Mouse (Mus musculus) MEL (cell line): ENCODE results near the gene Pcca. TPM values are rescaled to one million over a fixed set of nuclear protein-coding genes. Genes with fewer than 3 reads are reported as not detected.

Experiments used
- DNase-seq: peaks from one replicate; pipeline ENCODE4 v3.0.0; 2011; ENCODE audit warnings: low read depth, low spot score
- H3K27ac ChIP-seq: 2 replicates; pipeline ENCODE4 v1.5.1; 2012; ENCODE audit warnings: low read depth, mild to moderate bottlenecking, control low read depth, low read length, moderate library complexity; ENCODE audit not compliant: control insufficient read depth
- H3K27me3 ChIP-seq, 2 experiments: fragments of 150-350 bp in 1 of 2; sonication (generic) in 1 of 2; 2 replicates each; pipeline ENCODE4 v1.6.1; 2012; ENCODE audit warnings: low read length in 2 of 2, mild to moderate bottlenecking in 2 of 2, improper control_type of control experiment in 1 of 2, moderate library complexity in 1 of 2; ENCODE audit not compliant: insufficient read depth in 2 of 2, control insufficient read depth in 1 of 2
- H3K36me3 ChIP-seq, 2 experiments: 2 replicates each; pipeline ENCODE4 v1.6.1; 2012 to 2014; ENCODE audit warnings: low read length in 2 of 2, improper control_type of control experiment in 1 of 2, inconsistent platforms in 1 of 2, mild to moderate bottlenecking in 1 of 2; ENCODE audit not compliant: insufficient read depth in 2 of 2, control insufficient read depth in 1 of 2
- H3K4me1 ChIP-seq, 2 experiments: fragments of 150-350 bp in 1 of 2; sonication (generic) in 1 of 2; 2 replicates each; pipeline ENCODE4 v1.6.1; 2012; ENCODE audit warnings: low read length in 2 of 2, improper control_type of control experiment in 1 of 2, mild to moderate bottlenecking in 1 of 2; ENCODE audit not compliant: insufficient read depth in 2 of 2, control insufficient read depth in 1 of 2
- H3K4me3 ChIP-seq, 2 experiments: fragments of 150-350 bp in 1 of 2; sonication (generic) in 1 of 2; 2 replicates each; pipeline ENCODE4 v1.5.1; 2012; ENCODE audit warnings: low read depth in 2 of 2, low read length in 2 of 2, mild to moderate bottlenecking in 2 of 2, moderate library complexity in 2 of 2, control low read depth in 1 of 2, improper control_type of control experiment in 1 of 2; ENCODE audit not compliant: control insufficient read depth in 1 of 2, insufficient read depth in 1 of 2
- H3K79me2 ChIP-seq: 2 replicates; pipeline ENCODE4 v1.6.1; 2012; ENCODE audit warnings: mild to moderate bottlenecking, low read length, moderate library complexity; ENCODE audit not compliant: control insufficient read depth, poor library complexity, insufficient read depth
- H3K9ac ChIP-seq: 2 replicates; pipeline ENCODE4 v1.6.1; 2012; ENCODE audit warnings: low read depth, mild to moderate bottlenecking, control low read depth, low read length, moderate library complexity; ENCODE audit not compliant: control insufficient read depth, poor library complexity, severe bottlenecking
- H3K9me3 ChIP-seq: fragments of 150-350 bp; sonication (generic); replicated peaks from 2 replicates; pipeline ENCODE4 v1.6.1; 2012; ENCODE audit warnings: mild to moderate bottlenecking, low read length, improper control_type of control experiment, moderate library complexity; ENCODE audit not compliant: insufficient read depth
- CHD2 ChIP-seq: IDR thresholded peaks from 2 replicates; pipeline ENCODE4 v1.6.1; 2011; ENCODE audit warnings: low read length, improper control_type of control experiment
- ELF1 ChIP-seq: IDR thresholded peaks from 2 replicates; pipeline ENCODE4 v1.6.1; 2014; ENCODE audit warnings: low read depth, mild to moderate bottlenecking, inconsistent platforms, low read length, improper control_type of control experiment, moderate library complexity
- EP300 ChIP-seq, 2 experiments: IDR thresholded peaks; 2 replicates each; pipeline ENCODE4 v1.6.1; 2011; ENCODE audit warnings: improper control_type of control experiment in 2 of 2, low read length in 2 of 2, low read depth in 1 of 2, mild to moderate bottlenecking in 1 of 2
- GABPA ChIP-seq: IDR thresholded peaks from 2 replicates; pipeline ENCODE4 v1.6.1; 2012; ENCODE audit warnings: low read depth, mild to moderate bottlenecking, inconsistent platforms, low read length, improper control_type of control experiment, moderate library complexity
- GATA1 ChIP-seq: IDR thresholded peaks from 2 replicates; pipeline ENCODE4 v1.6.1; 2011; ENCODE audit warnings: low read depth, low read length, improper control_type of control experiment
- JUND ChIP-seq: IDR thresholded peaks from 2 replicates; pipeline ENCODE4 v1.6.1; 2011; ENCODE audit warnings: low read depth, mild to moderate bottlenecking, improper control_type of control experiment, low read length
- MAX ChIP-seq: IDR thresholded peaks from 2 replicates; pipeline ENCODE4 v1.6.1; 2011; ENCODE audit warnings: low read length, improper control_type of control experiment
- MAZ ChIP-seq: IDR thresholded peaks from 2 replicates; pipeline ENCODE4 v1.6.1; 2012; ENCODE audit warnings: low read depth, mild to moderate bottlenecking, inconsistent platforms, low read length, improper control_type of control experiment
- MEF2A ChIP-seq: IDR thresholded peaks from 2 replicates; pipeline ENCODE4 v1.6.1; 2014; ENCODE audit warnings: low read depth, mild to moderate bottlenecking, inconsistent platforms, low read length, improper control_type of control experiment; ENCODE audit not compliant: poor library complexity, insufficient replicate concordance, severe bottlenecking; ENCODE audit errors: extremely low read depth
- MYB ChIP-seq: IDR thresholded peaks from 2 replicates; pipeline ENCODE4 v1.6.1; 2011; ENCODE audit warnings: mild to moderate bottlenecking, low read depth, low read length, improper control_type of control experiment
- NELFE ChIP-seq: IDR thresholded peaks from 2 replicates; pipeline ENCODE4 v1.6.1; 2011; ENCODE audit warnings: low read depth, low read length, improper control_type of control experiment
- NRF1 ChIP-seq: IDR thresholded peaks from 2 replicates; pipeline ENCODE4 v1.6.1; 2014; ENCODE audit warnings: low read depth, mild to moderate bottlenecking, inconsistent platforms, low read length, improper control_type of control experiment, moderate library complexity; ENCODE audit not compliant: poor library complexity, insufficient read depth, severe bottlenecking
- POLR2AphosphoS2 ChIP-seq: IDR thresholded peaks from 2 replicates; pipeline ENCODE4 v1.6.1; 2011; ENCODE audit warnings: low read length, improper control_type of control experiment
- POLR2AphosphoS5 ChIP-seq: IDR thresholded peaks from 2 replicates; pipeline ENCODE4 v1.6.1; 2012; ENCODE audit warnings: low read depth, borderline replicate concordance, mild to moderate bottlenecking, inconsistent platforms, low read length, moderate library complexity, mixed read lengths
- RAD21 ChIP-seq: IDR thresholded peaks from 2 replicates; pipeline ENCODE4 v1.6.1; 2011; ENCODE audit warnings: mild to moderate bottlenecking, low read depth, low read length, improper control_type of control experiment
- SIN3A ChIP-seq: IDR thresholded peaks from 2 replicates; pipeline ENCODE4 v1.6.1; 2012; ENCODE audit warnings: low read length, improper control_type of control experiment, inconsistent platforms
- UBTF ChIP-seq: IDR thresholded peaks from 2 replicates; pipeline ENCODE4 v1.6.1; 2012; ENCODE audit warnings: low read depth, mild to moderate bottlenecking, inconsistent platforms, low read length, improper control_type of control experiment, moderate library complexity, borderline replicate concordance; ENCODE audit not compliant: insufficient read depth
- ZKSCAN1 ChIP-seq: IDR thresholded peaks from 2 replicates; pipeline ENCODE4 v1.6.1; 2012; ENCODE audit warnings: low read depth, mild to moderate bottlenecking, inconsistent platforms, low read length, improper control_type of control experiment, moderate library complexity
- ZNF384 ChIP-seq: IDR thresholded peaks from 2 replicates; pipeline ENCODE4 v1.6.1; 2012; ENCODE audit warnings: low read depth, mild to moderate bottlenecking, inconsistent platforms, low read length, improper control_type of control experiment
- polyA plus RNA-seq, 2 experiments: library from polyadenylated mRNA; stranded (reverse) in 1 of 2; unstranded in 1 of 2; fragments of >175 nt in 1 of 2; fragments of >200 nt in 1 of 2; gene quantifications; 2 replicates each; pipeline versions ENCODE4 v1.2.1 to v1.2.4; 2012; ENCODE audit warnings: low replicate concordance in 2 of 2, low read depth in 1 of 2; ENCODE audit not compliant: insufficient read length in 2 of 2, insufficient read depth in 1 of 2, missing spikeins in 1 of 2
- total RNA-seq: library from RNA; depleted of rRNA; stranded (reverse); fragments of 300-350 nt; gene quantifications from 2 replicates; pipeline ENCODE4 v1.2.3, GENCODE M21; 2012

The Pcca gene
- total and polyA plus RNA-seq, 3 experiments: 21.2 to 22.7 TPM; not detected in 1

- Histone ChIP-seq H3K36me3 (no peaks in the 10 kb centered on the region), H3K9ac (no peak overlapping the region), H3K9me3 (no peaks in the 10 kb centered on the region), H3K79me2 (no peaks in the 10 kb centered on the region), H3K4me1 (no peaks in the 10 kb centered on the region), H3K4me3 (no peak overlapping the region), H3K27ac (no peak overlapping the region), H3K27me3 (no peaks in the 10 kb centered on the region)
- TF ChIP-seq UBTF: no peak
- TF ChIP-seq ZKSCAN1: no peak
- TF ChIP-seq POLR2AphosphoS2: no peak
- no peak for TF ChIP-seq ZNF384
- no peak for TF ChIP-seq SIN3A
- TF ChIP-seq GATA1: no peak
- no peak for TF ChIP-seq POLR2AphosphoS5
- no peak for TF ChIP-seq MAX
- no peak for TF ChIP-seq GABPA
- no peak for TF ChIP-seq MEF2A
- TF ChIP-seq RAD21: no peak
- no peak for TF ChIP-seq NELFE
- no peak for TF ChIP-seq MAZ
- no peak for TF ChIP-seq NRF1
- no peak for TF ChIP-seq CHD2
- no peak for TF ChIP-seq MYB
- TF ChIP-seq EP300 (IDR thresholded peaks at IDR 0.05; ENCODE audit: low read depth in 1 of 2, low read length in 2 of 2): no peak
- TF ChIP-seq JUND: no peak
- TF ChIP-seq ELF1: no peak
- no peak for DNase-seq
Measured at GRCm38 (mm10) chr14:122800296-122800695, 266.2 kb downstream of the Pcca start.

GRCm38 (mm10) chr14:122821002-122821401, 286.9 kb downstream of the Pcca start:
- H3K4me3 ChIP-seq: no peak overlapping the region
- peaks cover 0 to 6% of the 10 kb centered on the region in 2 experiments; a peak in 2 of 4 replicates for H3K36me3 ChIP-seq
- no peaks in the 10 kb centered on the region for H3K79me2 ChIP-seq
- H3K4me1 ChIP-seq: peaks cover 6% of the 10 kb centered on the region in 2 experiments; a peak in 3 of 4 replicates
- no peak for TF ChIP-seq MYB
- H3K27me3 ChIP-seq: no peaks in the 10 kb centered on the region
- no peak overlapping the region for H3K27ac ChIP-seq
- H3K9me3 ChIP-seq: no peaks in the 10 kb centered on the region
- no peak for DNase-seq
- H3K9ac ChIP-seq: no peak overlapping the region
